Mouse (Mus musculus) lung, adult 2 months (tissue): Measurements from ENCODE around the gene Gm28305.

Source experiments
- CTCF ChIP-seq: fragments of 200-500 bp; IDR thresholded peaks from 2 replicates; pipeline ENCODE4 v1.5.1; 2011; ENCODE audit warnings: mild to moderate bottlenecking, low read length, control low read depth; ENCODE audit not compliant: insufficient read depth
- POLR2A ChIP-seq: fragments of 200-500 bp; IDR thresholded peaks from 2 replicates; pipeline ENCODE4 v1.6.1; 2011; ENCODE audit warnings: low read depth, mild to moderate bottlenecking, control low read depth, low read length, borderline replicate concordance; ENCODE audit errors: extremely low read depth

GRCm38 (mm10) chr9:104098256-104098655 is 57.8 kb downstream of the Gm28305 start:
- TF ChIP-seq CTCF (no peak), POLR2A (no peak)
